Mouse (Mus musculus) embryonic facial prominence, embryonic 12.5 days (tissue): ENCODE measurements around the gene Atp5h. TPM values are rescaled to one million over a fixed set of nuclear protein-coding genes. Genes with fewer than 3 reads are reported as not detected.
A peak's percentile ranks its signal among the peaks of the same experiment; 100 is the strongest.

ENCODE experiments used
- ATAC-seq: fragments of 200-750 bp; cut with Nextera tagmentation; 2 replicates; pipeline ENCODE4 v1.8.0; 2017; ENCODE audit not compliant: insufficient number of reproducible peaks, insufficient read depth, low FRiP score, low TSS enrichment
- H3K27ac ChIP-seq: fragments of 300-500 bp; sonication (generic); 2 replicates; pipeline ENCODE4 v1.5.1; 2016; ENCODE audit warnings: mild to moderate bottlenecking
- H3K27me3 ChIP-seq: fragments of 300-500 bp; sonication (generic); 2 replicates; pipeline ENCODE4 v1.6.1; 2016; ENCODE audit warnings: mild to moderate bottlenecking, moderate library complexity
- H3K36me3 ChIP-seq: fragments of 300-500 bp; sonication (generic); 2 replicates; pipeline ENCODE4 v1.6.1; 2016; ENCODE audit warnings: mild to moderate bottlenecking
- H3K4me1 ChIP-seq: fragments of 300-500 bp; sonication (generic); 2 replicates; pipeline ENCODE4 v1.6.1; 2016
- H3K4me2 ChIP-seq: fragments of 300-500 bp; sonication (generic); replicated peaks from 2 replicates; pipeline ENCODE4 v1.6.1; 2016; ENCODE audit warnings: mild to moderate bottlenecking, moderate library complexity
- H3K4me3 ChIP-seq: fragments of 300-500 bp; sonication (generic); 2 replicates; pipeline ENCODE4 v1.5.1; 2016; ENCODE audit warnings: mild to moderate bottlenecking
- H3K9ac ChIP-seq: fragments of 300-500 bp; sonication (generic); 2 replicates; pipeline ENCODE4 v1.6.1; 2016; ENCODE audit warnings: mild to moderate bottlenecking, moderate library complexity
- H3K9me3 ChIP-seq: fragments of 300-500 bp; sonication (generic); 2 replicates; pipeline ENCODE4 v1.6.1; 2016; ENCODE audit warnings: mild to moderate bottlenecking, moderate library complexity
- WGBS: fragments of 180-500 bp; shearing (Covaris S2); methylation state at CpG from one replicate; pipeline ENCODE4 v1.1.7; 2016; 5-methylcytosine and 5-hydroxymethylcytosine counted together
- polyA plus RNA-seq: library from polyadenylated mRNA; unstranded; fragments of >200 nt; fragmentation: Nextera tagmentation; extraction: Ambion mirVana; gene quantifications from 2 replicates; pipeline ENCODE4 v1.2.1, GENCODE M21; 2016

Atp5h gene
- polyA plus RNA-seq, 1 experiment from 2014 or later, result 867 TPM

DNA sequence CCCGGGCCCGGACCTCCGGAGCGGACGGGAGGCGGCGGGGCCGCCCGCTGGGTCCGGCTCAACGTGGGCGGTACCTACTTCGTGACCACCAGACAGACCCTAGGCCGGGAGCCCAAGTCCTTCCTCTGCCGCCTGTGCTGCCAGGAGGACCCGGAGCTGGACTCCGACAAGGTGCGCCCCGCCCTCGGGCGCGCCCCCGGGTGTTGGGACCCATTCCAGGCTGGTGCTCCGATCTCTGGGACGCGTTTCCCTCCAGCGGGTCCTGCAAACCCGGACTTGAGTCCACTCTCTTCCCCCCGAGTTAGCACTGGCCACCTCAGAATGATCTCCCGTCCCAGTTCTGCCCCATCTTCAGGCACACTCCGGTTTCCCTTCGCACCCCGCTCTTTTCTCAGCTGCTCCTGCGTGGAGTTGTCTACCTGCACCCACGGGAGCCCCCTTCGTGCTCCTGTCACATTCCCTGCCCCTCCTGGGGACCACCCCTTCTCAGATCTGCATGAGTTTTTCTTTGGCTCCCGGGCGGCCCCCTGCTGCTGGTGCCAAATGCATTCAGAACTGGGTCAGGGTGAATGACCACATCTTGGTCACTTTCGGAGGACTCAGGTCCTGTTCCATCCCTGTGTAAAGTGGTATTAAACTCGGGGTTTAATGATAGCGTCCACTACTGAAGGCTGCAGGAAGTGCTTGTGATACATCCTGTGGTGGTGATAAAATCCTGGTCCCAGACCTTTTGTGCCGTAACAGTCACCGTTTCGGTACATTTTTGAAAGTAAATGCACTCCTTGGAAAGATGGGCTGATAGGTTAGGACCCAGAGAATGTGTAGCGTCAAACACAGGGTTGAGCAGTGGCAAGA lies 801 bp upstream of the Atp5h start:
- H3K4me1 ChIP-seq, result peaks cover 29% of the 10 kb centered on the region
- no peaks in the 10 kb centered on the region for H3K27me3 ChIP-seq
- H3K4me3 ChIP-seq, result peak overlapping the region; percentile 92
- H3K9me3 ChIP-seq, result no peaks in the 10 kb centered on the region
- peak overlapping the region; percentile 90 for H3K27ac ChIP-seq
- H3K36me3 ChIP-seq, result peaks cover 39% of the 10 kb centered on the region
- peak; percentile 49 for ATAC-seq
- 4% methylated on average over 31 of the region's 45 CpGs for WGBS
- peak overlapping the region; percentile 98 for H3K9ac ChIP-seq
- peak overlapping the region; percentile 93 for H3K4me2 ChIP-seq

DNA sequence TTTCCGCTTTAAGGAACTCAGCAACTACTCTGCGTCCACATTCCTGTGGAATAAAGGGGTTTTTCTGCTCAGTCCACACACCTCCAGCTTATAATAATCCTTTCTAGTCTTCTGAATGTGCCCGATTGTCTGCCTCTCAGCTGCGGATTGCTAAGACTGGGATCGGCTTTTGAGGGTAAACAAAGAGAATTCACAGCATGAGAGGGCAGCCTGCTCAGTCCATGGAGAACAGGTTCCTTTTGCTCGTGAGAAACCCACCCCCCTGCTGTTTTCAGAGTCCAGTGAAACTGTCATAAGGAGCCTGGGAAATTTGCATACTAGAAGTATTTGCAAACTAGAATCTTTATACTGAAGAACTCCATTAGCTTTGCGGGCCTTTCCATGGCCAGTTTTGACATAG lies 10.2 kb downstream of the Atp5h start:
- ATAC-seq, result no peak
- Histone ChIP-seq H3K27ac (peak overlapping the region; percentile 37; the same call in 1 of the 2 replicates), H3K4me3 (no peak overlapping the region), H3K4me1 (peaks cover 24% of the 10 kb centered on the region), H3K9me3 (no peaks in the 10 kb centered on the region), H3K9ac (no peak overlapping the region), H3K4me2 (no peak overlapping the region), H3K27me3 (no peaks in the 10 kb centered on the region), H3K36me3 (peaks cover 46% of the 10 kb centered on the region)
- WGBS, result 58% methylated on average over 7 of the region's 7 CpGs

DNA sequence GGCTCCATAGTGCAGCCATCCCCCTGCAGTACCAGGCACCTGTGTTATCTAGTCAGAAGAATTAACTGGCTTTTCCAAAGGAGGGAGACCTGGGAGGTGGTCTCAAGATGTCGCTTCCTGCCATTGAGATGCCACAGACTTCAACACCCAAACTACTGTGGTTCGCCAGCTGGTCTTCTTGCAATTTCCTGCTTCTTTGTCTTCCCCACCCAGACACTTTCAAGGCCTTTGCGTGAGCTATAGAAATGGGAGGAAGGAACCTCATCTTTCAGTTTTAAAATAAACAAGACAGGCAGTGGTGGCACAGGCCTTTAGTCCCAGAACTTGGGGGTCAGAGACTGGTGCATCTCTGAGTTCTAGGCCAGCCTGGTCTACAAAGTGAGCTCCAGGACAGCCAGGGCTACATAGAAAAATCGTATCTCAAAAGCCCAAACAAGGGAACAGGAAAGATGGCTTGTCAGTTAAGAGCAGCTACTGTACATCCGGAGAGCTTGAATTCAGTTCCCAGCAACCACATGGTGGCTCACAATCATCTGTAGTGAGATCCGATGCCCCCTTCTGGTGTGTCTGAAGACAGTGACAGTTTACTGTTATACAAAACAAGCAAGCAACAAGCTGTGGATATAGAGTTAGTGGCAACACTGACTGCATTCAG lies 11.4 kb downstream of the Atp5h start:
- no peaks in the 10 kb centered on the region for H3K27me3 ChIP-seq
- no peak overlapping the region for H3K4me2 ChIP-seq
- H3K9ac ChIP-seq, result no peak overlapping the region
- peaks cover 46% of the 10 kb centered on the region for H3K36me3 ChIP-seq
- no peaks in the 10 kb centered on the region for H3K9me3 ChIP-seq
- H3K27ac ChIP-seq, result no peak overlapping the region
- peaks cover 25% of the 10 kb centered on the region for H3K4me1 ChIP-seq
- WGBS, result 88% methylated on average over 6 of the region's 6 CpGs
- no peak overlapping the region for H3K4me3 ChIP-seq
- no peak for ATAC-seq

DNA sequence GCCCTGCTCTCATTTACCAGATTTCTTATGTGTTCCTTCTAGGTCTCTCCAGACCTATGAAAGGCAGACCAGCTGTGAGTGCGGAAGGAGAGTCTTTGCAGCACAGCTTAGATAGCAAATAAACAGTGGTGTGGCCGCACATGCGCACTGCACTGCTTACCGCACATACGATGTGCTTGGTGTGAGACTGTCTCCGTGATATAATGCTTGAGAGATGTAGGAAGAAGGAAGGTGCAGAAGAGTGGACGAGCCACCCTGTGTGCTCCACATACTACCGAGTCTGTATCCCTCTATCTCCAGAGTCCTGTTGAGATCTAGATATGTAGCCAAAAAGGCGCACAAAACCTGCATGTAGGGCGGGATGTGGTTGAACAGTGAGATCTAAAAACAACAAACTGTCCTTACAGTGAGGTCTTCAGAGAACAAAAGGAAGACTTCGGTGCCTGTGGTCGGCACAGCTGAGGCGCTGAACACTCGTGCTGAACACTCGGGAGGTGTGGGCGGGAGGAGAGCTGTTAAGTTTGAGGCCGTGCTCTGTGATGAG lies 12.8 kb downstream of the Atp5h start:
- WGBS, result 95% methylated on average over 17 of the region's 17 CpGs
- Histone ChIP-seq H3K9ac (no peak overlapping the region), H3K36me3 (peaks cover 46% of the 10 kb centered on the region), H3K9me3 (no peaks in the 10 kb centered on the region), H3K4me2 (no peak overlapping the region), H3K4me1 (peaks cover 24% of the 10 kb centered on the region), H3K27me3 (no peaks in the 10 kb centered on the region), H3K4me3 (no peak overlapping the region), H3K27ac (no peak overlapping the region)
- no peak for ATAC-seq

DNA sequence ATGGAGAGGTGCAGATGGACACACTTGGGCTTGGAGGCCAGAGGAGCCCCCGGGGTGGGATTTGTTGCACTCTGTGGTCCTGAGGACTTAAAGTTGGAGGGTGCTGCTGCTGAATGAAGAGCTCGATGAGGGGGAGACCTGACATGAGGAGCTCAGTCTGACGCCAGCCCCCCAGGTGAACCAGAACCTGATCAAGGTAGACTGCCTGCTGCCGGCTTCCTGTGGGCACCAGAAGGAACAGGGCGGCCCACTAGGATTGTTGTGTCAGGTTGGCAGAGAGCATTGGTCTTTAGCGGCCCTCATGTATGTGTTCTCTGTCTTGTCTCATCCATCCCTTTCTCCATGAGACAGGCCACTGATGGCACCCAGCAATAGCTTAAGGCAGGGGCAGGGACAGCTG lies 14.0 kb downstream of the Atp5h start:
- H3K36me3 ChIP-seq, result peaks cover 40% of the 10 kb centered on the region
- peaks cover 15% of the 10 kb centered on the region for H3K4me1 ChIP-seq
- no peak overlapping the region for H3K27ac ChIP-seq
- no peaks in the 10 kb centered on the region for H3K9me3 ChIP-seq
- ATAC-seq, result no peak
- no peak overlapping the region for H3K4me3 ChIP-seq
- peak overlapping the region; percentile 15; the same call in 1 of the 2 replicates for H3K9ac ChIP-seq
- no peaks in the 10 kb centered on the region for H3K27me3 ChIP-seq
- 96% methylated on average over 6 of the region's 6 CpGs for WGBS
- H3K4me2 ChIP-seq, result no peak overlapping the region

DNA sequence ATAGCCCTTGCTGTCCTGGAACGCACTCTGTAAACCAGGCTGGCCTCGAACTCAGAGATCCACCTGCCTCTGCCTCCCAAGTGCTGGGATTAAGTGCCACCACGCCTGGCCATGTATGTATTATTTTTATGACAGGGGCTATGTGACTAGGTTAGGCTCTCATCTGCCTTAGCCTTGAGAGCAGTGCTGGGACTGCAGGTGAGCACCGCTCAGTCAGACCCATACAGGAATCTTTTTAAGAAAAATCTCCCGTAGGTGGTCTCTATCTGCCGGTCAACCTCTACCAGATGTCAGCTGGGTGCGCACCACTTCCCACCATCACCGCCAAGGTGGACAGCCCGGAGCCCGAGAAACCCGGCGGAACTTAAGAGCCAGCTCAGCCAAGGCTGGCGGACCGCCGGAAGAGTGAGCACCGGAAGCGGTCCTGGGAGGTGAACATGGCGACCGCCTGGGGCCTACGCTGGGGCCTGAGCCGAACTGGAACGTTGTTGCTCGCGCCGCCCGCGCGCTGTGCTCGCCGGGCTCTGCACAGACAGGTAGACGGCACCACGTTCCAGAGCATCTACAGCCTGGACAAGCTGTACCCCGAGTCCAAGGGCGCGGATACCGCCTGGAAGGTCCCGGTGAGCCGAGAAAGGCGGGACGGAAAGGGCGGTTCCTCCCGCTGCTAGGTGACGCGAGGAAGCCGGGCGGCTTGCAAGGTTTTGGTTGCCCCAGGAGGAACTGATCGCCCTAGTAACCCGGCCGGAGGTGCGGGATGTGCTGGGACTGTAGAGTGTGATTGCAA lies 16.2 kb downstream of the Atp5h start, which contains the start of gene Mrpl58:
Mrpl58 (plus strand) TSS at position 415 of the 787 bp plus-strand sequence.
- Histone ChIP-seq H3K27ac (peak within 1 kb of the TSS; percentile 89), H3K9ac (peak within 1 kb of the TSS; percentile 90), H3K27me3 (no peaks in the 10 kb centered on the region), H3K4me1 (peaks cover 15% of the 10 kb centered on the region), H3K4me2 (peak within 1 kb of the TSS; percentile 73), H3K36me3 (peaks cover 20% of the 10 kb centered on the region), H3K9me3 (no peaks in the 10 kb centered on the region), H3K4me3 (peak within 1 kb of the TSS; percentile 79)
- WGBS, result 3% methylated on average over 50 of the region's 50 CpGs
- peak; percentile 79 for ATAC-seq

DNA sequence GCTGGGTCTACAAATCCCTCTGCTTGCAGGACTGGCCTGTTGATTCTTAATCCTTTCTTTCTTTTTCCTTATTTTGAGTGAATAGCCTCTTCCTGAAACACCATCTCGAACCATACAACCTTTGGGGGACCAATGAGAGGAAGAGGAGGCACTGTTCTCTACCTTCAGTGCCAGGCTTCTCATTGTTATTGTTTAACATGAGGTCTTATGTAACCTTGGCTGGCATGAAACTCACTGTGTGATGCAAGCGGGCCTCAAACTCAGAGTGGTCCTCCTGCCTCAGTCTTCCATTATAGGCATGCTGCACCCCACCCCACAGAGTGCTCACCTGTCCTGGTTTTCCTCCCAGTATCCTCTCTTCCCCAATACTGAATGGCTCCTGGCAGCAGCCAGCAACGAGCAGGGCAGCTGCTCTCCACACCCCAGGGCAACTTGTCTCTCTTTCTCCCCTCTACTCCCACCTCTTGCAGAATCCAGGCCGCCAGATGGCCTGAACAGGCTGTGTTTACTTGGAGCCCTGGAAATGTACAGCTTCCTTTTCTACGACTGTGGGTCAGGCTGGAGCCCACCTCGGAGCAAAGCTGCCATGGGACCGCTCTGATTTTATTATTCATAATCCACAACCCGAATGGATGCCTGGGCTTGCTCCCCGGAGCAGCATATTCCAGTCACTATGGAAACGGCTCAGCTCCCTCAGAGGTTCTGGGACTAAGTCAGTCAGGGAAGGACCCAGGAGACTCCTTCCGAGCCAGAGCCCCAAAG lies 19.0 kb downstream of the Atp5h start:
- Histone ChIP-seq H3K36me3 (peaks cover 4% of the 10 kb centered on the region; the same call in 1 of the 2 replicates), H3K4me2 (no peak overlapping the region), H3K9ac (no peak overlapping the region), H3K4me3 (no peak overlapping the region), H3K27ac (peak overlapping the region; percentile 46; the same call in 1 of the 2 replicates), H3K4me1 (peaks cover 15% of the 10 kb centered on the region), H3K9me3 (no peaks in the 10 kb centered on the region), H3K27me3 (no peaks in the 10 kb centered on the region)
- WGBS, result 46% methylated on average over 11 of the region's 11 CpGs
- ATAC-seq, result no peak

DNA sequence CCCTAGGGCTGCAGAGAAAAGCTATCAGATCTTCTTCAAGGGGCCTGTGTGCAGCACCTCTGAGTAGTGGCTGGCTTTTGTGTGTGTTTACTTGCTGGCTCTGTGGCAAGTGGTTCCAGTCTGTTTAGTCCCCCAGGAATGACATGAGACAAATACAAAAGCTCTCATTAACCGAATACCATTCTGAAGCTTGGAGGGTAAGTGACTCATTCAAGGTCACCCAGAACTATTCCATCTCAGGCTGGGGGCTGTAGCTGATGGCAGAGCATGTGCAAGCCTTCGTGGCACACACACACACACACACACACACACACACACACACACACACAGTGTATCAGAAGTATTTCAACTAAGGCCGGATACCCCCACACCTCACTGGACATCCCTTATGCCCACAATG lies 19.6 kb downstream of the Atp5h start:
- H3K4me3 ChIP-seq, result no peak overlapping the region
- no peak for ATAC-seq
- no peaks in the 10 kb centered on the region for H3K27me3 ChIP-seq
- no peak overlapping the region; the same call in 1 of the 2 replicates for H3K9ac ChIP-seq
- no peak overlapping the region for H3K27ac ChIP-seq
- H3K4me2 ChIP-seq, result no peak overlapping the region
- H3K4me1 ChIP-seq, result peaks cover 13% of the 10 kb centered on the region
- no peaks in the 10 kb centered on the region for H3K9me3 ChIP-seq
- WGBS, result 87% methylated on average over 3 of the region's 3 CpGs
- H3K36me3 ChIP-seq, result peaks cover 9% of the 10 kb centered on the region; the same call in 1 of the 2 replicates

DNA sequence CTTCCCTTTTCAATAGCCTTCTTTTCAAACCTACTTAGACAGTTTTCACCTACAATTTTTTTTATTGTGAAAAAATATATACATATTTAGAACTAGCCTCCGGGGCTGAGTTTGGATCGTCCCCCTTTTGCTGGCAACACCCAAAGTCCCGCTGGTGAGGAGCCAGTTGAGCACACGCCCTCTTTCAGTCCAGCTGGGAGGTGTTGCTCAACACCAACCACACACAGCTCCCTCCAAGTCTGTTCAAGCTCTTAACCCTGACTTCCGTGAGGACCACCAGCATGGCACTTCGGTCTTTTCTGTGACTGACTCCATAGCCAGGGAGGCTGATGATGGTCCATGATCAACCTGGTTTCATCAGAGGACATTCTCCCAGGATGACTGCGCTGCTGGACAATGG lies 21.7 kb downstream of the Atp5h start:
- H3K27me3 ChIP-seq, result no peaks in the 10 kb centered on the region
- H3K9ac ChIP-seq, result no peak overlapping the region
- H3K4me1 ChIP-seq, result peaks cover 1% of the 10 kb centered on the region; the same call in 1 of the 2 replicates
- H3K9me3 ChIP-seq, result no peaks in the 10 kb centered on the region
- no peak for ATAC-seq
- peaks cover 26% of the 10 kb centered on the region for H3K36me3 ChIP-seq
- no peak overlapping the region for H3K27ac ChIP-seq
- no peak overlapping the region for H3K4me3 ChIP-seq
- WGBS, result 80% methylated on average over 7 of the region's 7 CpGs
- no peak overlapping the region for H3K4me2 ChIP-seq

DNA sequence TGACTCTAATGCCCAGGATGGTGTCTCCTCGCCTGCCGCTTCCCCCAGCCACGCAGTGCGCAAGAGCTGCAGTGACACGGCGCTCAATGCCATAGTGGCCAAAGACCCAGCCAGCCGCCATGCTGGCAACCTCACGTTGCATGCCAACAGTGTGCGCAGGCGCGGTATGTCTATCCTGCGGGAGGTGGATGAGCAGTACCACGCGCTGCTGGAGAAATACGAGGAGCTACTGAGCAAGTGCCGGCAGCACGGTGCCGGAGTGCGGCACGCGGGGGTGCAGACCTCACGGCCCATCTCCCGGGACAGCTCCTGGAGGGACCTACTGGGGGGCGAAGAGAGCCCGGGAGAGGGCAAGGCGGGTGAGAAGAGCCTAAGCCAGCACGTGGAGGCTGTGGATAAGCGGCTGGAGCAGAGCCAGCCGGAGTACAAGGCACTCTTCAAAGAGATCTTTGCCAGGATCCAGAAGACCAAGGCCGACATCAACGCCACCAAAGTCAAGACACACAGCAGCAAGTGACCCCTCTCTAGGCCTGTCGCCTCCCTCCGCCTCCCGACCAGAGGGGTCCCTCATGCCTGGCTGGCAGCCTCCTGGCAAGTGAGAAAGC lies 25.9 kb downstream of the Atp5h start:
- ATAC-seq, result no peak
- WGBS, result 66% methylated on average over 34 of the region's 34 CpGs
- Histone ChIP-seq H3K4me1 (no peaks in the 10 kb centered on the region), H3K27ac (0 out of 2 replicates have a peak overlapping the region, but pooled peaks have one; percentile 17), H3K9me3 (no peaks in the 10 kb centered on the region), H3K4me2 (no peak overlapping the region), H3K9ac (no peak overlapping the region), H3K36me3 (peaks cover 53% of the 10 kb centered on the region), H3K4me3 (no peak overlapping the region), H3K27me3 (no peaks in the 10 kb centered on the region)
